Mouse (Mus musculus) CD4-positive, CD25-positive, alpha-beta regulatory T cell, adult 2 months (primary cell): ENCODE measurements at regions not wholly inside any gene's neighbourhood (a gene's known extent, or its start where the extent isn't known, plus 50 kb on each side); places are given as distances from the start of the nearest gene placed in this dataset.
"Not testable (repeated sequence)": the region's sequence is repeated elsewhere in the genome, so short reads cannot be mapped to it uniquely, and the experiment has no call there.

ENCODE experiments used
- DNase-seq: peaks from one replicate; pipeline ENCODE4 v3.0.0-alpha.2; 2012; ENCODE audit warnings: low read depth, low spot score

- DNase-seq = not testable (repeated sequence)
Observed at GRCm38 (mm10) chr9:3116311-3116710, 79.6 kb downstream of the Gm10715 start.

GRCm38 (mm10) chr9:3161181-3161580 lies 124.5 kb downstream of the Gm10715 start:
- no peak for DNase-seq

DNA sequence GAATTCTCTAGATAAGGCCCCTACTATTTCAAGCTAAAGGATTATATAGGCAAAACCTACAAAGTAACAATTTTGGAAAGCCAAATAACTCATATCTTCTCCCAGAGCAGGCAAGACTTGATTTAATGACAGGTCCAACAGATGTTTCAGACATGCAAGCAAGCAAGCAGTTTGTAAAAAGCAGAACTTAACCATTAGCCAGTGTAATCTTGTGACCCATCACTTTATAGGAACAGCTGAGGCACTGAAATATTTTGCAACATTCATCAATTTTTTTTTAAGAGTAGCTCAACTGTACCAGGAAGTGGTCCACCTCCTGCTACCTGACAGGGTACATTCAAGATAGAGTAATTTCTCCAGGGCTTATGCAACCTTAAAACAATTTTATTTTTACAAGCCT lies 147.7 kb downstream of the Gm10715 start:
- DNase-seq = no peak

- DNase-seq = no peak
Observed at GRCm38 (mm10) chr9:3199151-3200018, 135.6 kb upstream of the Alkbh8 start.

GRCm38 (mm10) chr9:3200019-3200347 lies 135.0 kb upstream of the Alkbh8 start:
- DNase-seq = not testable (repeated sequence)

DNA sequence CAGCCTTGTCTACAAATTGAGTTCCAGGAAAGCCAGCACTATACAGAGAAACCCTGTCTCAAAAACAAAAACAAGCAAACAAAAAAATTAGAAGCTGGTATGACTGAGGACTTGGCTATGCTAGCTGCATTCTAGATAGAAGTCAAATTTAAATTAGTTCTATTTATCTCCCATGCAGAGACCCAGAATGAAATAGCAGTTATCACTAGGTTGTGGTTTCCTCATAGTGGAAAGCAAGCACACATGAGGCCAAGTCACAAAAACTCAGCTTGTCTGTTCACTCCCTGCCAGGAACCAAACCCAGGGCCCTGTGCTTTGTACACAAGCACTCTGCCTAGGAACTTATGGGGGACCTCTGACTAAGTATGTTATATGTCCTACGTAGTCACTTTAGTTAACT lies 126.8 kb upstream of the Alkbh8 start:
- DNase-seq = not testable (repeated sequence)

GRCm38 (mm10) chr9:3258396-3259300 lies 76.3 kb upstream of the Alkbh8 start:
- DNase-seq = peak; percentile 99

- DNase-seq = peak; percentile 77
Observed at GRCm38 (mm10) chr9:3260181-3260580, 74.8 kb upstream of the Alkbh8 start.

GRCm38 (mm10) chr9:3260860-3261259 lies 74.1 kb upstream of the Alkbh8 start:
- DNase-seq = no peak

GRCm38 (mm10) chr9:3264467-3264866 lies 70.5 kb upstream of the Alkbh8 start:
- DNase-seq = no peak

GRCm38 (mm10) chr9:3280496-3280895 lies 54.4 kb upstream of the Alkbh8 start:
- not testable (repeated sequence) for DNase-seq

GRCm38 (mm10) chr9:3281906-3282305 lies 53.0 kb upstream of the Alkbh8 start:
- not testable (repeated sequence) for DNase-seq

DNA sequence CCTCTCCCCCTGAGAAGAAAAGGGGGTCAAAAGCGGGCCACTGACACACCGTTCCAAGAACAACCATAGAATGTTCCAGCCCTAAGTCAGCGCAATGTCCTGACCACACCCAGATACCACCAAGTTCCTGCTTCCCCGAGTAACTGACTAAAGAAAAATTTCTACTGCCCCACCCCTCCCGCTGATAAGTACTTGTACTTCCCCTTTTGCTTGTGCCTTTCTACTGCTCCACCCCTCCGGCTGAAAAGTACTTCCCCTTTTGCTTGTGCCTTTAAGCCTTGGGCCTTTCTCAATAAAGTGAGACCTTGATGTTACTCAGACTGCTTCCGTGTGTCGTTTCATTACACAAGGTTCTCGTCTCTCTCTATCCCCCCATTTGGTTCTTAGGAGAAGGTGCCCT lies 51.6 kb upstream of the Alkbh8 start:
- not testable (repeated sequence) for DNase-seq
